Mouse (Mus musculus) hindbrain, postnatal 0 days (tissue): Measurements from ENCODE around the gene Npepps. TPM values are rescaled to one million over a fixed set of nuclear protein-coding genes. Genes with fewer than 3 reads are reported as not detected.
"Not testable (repeated sequence)": the region's sequence is repeated elsewhere in the genome, so short reads cannot be mapped to it uniquely, and the experiment has no call there.

ENCODE experiments used
- ATAC-seq: fragments of 200-750 bp; cut with Nextera tagmentation; 2 replicates; pipeline ENCODE4 v1.8.0; 2017; ENCODE audit warnings: mild to moderate bottlenecking, moderate TSS enrichment, moderate library complexity
- DNase-seq: peaks from one replicate; pipeline ENCODE4 v3.0.0-alpha.2; 2015; ENCODE audit warnings: low spot score
- H3K27ac ChIP-seq: fragments of 300-500 bp; sonication (generic); 2 replicates; pipeline ENCODE4 v1.5.1; 2014; ENCODE audit warnings: mild to moderate bottlenecking
- H3K27me3 ChIP-seq: fragments of 300-500 bp; sonication (generic); 2 replicates; pipeline ENCODE4 v1.6.1; 2014; ENCODE audit warnings: low read length, mixed read lengths; ENCODE audit not compliant: insufficient read depth
- H3K36me3 ChIP-seq: fragments of 300-500 bp; sonication (generic); 2 replicates; pipeline ENCODE4 v1.6.1; 2014; ENCODE audit warnings: low read length, mixed read lengths; ENCODE audit not compliant: insufficient read depth
- H3K4me1 ChIP-seq: fragments of 300-500 bp; sonication (generic); 2 replicates; pipeline ENCODE4 v1.6.1; 2014; ENCODE audit warnings: antibody characterized with exemption, low read length, mixed read lengths; ENCODE audit not compliant: insufficient read depth
- H3K4me2 ChIP-seq: fragments of 300-500 bp; sonication (generic); 2 replicates; pipeline ENCODE4 v1.6.1; 2014; ENCODE audit warnings: low read depth, mild to moderate bottlenecking, low read length, moderate library complexity, mixed read lengths
- H3K4me3 ChIP-seq: fragments of 300-500 bp; sonication (generic); 2 replicates; pipeline ENCODE4 v1.5.1; 2014; ENCODE audit warnings: low read length
- H3K9ac ChIP-seq: fragments of 300-500 bp; sonication (generic); replicated peaks from 2 replicates; pipeline ENCODE4 v1.6.1; 2014; ENCODE audit warnings: mild to moderate bottlenecking, low read length, moderate library complexity, mixed read lengths
- H3K9me3 ChIP-seq: fragments of 300-500 bp; sonication (generic); 2 replicates; pipeline ENCODE4 v1.6.1; 2016; ENCODE audit warnings: low read length, mixed read lengths
- CTCF ChIP-seq: IDR thresholded peaks from 2 replicates; pipeline ENCODE4 v1.5.1; 2016; ENCODE audit warnings: antibody characterized with exemption, control low read depth, low read depth
- WGBS: fragments of 180-500 bp; shearing (Covaris S2); extraction: QIAGEN DNeasy Blood & Tissue Kit; methylation state at CpG from one replicate; pipeline ENCODE4 v1.1.7; 2014; 5-methylcytosine and 5-hydroxymethylcytosine counted together
- polyA plus RNA-seq: library from polyadenylated mRNA; unstranded; fragments of >200 nt; fragmentation: Nextera tagmentation; extraction: Ambion mirVana; gene quantifications from 2 replicates; pipeline ENCODE4 v1.2.1, GENCODE M21; 2015
- total RNA-seq: library from RNA; depleted of rRNA; stranded (reverse); fragments of >200 nt; gene quantifications from 2 replicates; pipeline ENCODE4 v1.2.3, GENCODE M21; 2014

Npepps gene
- total and polyA plus RNA-seq, 2 experiments from 2014 or later: 69.2 to 102 TPM

DNA sequence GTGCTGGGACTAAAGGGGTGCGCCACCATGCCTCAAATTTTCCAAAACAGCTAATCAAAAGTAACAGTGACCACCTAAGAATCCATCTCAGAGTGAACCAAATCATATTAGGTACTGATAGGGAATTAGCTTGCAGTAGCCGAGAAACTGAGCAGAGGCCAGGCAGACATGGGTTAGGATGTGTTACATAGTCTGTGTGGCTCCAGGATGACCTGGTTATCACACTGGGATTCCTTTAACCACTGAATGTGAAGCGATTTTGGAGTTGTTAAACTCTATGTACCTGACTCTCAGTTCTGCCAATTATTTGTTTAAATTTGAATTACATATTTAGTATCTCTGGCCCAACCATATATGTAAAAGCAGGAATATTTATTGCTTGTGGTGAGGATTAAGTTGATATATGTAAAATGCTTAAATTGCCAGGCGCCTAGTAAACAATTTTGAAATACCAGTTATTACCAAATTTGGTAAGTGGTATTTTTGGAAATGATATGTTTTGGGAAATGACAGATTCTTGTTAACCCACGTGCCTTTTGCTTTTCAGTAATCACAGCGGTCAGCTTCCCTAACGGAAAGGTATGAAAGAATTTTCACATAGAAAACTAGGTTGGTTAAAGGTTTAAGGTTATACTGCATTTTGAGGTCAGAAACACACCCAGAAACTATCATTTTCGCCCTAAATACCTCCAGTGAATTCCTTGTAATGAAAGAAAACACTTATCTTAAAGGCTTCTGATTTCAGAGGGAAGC is 34.5 kb upstream of the Npepps start:
- Histone ChIP-seq H3K4me3 (peak overlapping the region; percentile 55), H3K9me3 (no peaks in the 10 kb centered on the region), H3K27me3 (no peaks in the 10 kb centered on the region), H3K36me3 (no peaks in the 10 kb centered on the region), H3K4me1 (peaks cover 2% of the 10 kb centered on the region; the same call in 1 of the 2 replicates), H3K4me2 (peak overlapping the region; percentile 63), H3K9ac (peak overlapping the region; percentile 33; the same call in 1 of the 2 replicates), H3K27ac (peak overlapping the region; percentile 58; the same call in 1 of the 2 replicates)
- 47% methylated on average over 8 of the region's 8 CpGs for WGBS
- TF ChIP-seq CTCF: no peak
- ATAC-seq (no peak), DNase-seq (no peak)

DNA sequence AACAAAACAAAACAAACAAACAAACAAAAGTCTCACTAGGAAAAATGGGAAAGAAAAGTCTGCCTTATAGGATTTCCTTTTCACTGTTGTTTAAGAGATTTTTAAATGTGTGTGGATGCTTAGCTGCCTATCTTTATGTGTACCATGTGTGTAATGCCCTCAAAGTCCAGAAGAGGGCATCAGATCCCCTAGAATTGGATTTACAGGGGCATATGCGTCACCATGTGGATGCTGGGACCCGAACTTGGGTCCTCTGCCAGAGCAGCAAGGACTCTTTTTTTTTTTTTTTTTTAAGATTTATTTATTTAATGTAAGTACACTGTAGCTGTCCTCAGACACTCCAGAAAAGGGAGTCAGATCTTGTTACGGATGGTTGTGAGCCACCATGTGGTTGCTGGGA is 33.7 kb upstream of the Npepps start:
- Histone ChIP-seq H3K4me3 (no peak overlapping the region), H3K9ac (no peak overlapping the region), H3K4me1 (peaks cover 2% of the 10 kb centered on the region), H3K27ac (no peak overlapping the region), H3K9me3 (no peaks in the 10 kb centered on the region), H3K4me2 (no peak overlapping the region), H3K27me3 (no peaks in the 10 kb centered on the region), H3K36me3 (no peaks in the 10 kb centered on the region)
- TF ChIP-seq CTCF: peak; percentile 43
- DNase-seq (no peak), ATAC-seq (no peak)
- WGBS: 94% methylated on average over 3 of the region's 3 CpGs

DNA sequence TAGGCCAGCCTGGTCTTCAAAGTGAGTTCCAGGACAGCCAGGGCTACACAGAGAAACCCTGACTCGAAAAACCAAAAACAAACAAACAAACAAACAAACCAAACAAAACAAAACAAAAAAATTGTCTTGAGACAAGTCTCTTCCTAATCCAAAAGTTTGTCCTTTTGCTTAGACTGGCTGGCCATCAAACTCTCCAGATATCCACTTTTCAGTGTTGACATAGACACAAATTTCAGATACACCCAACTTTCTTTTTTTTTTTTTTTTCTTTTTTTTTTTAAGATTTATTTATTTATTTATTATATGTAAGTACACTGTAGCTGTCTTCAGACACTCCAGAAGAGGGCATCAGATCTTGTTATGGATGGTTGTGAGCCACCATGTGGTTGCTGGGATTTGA is 32.4 kb upstream of the Npepps start:
- H3K4me3 ChIP-seq, H3K36me3 ChIP-seq, H3K4me2 ChIP-seq, H3K27me3 ChIP-seq, H3K9ac ChIP-seq, H3K9me3 ChIP-seq, ATAC-seq, H3K4me1 ChIP-seq, H3K27ac ChIP-seq, DNase-seq: not testable (repeated sequence)
- 76% methylated on average over 1 of the region's 1 CpGs for WGBS

DNA sequence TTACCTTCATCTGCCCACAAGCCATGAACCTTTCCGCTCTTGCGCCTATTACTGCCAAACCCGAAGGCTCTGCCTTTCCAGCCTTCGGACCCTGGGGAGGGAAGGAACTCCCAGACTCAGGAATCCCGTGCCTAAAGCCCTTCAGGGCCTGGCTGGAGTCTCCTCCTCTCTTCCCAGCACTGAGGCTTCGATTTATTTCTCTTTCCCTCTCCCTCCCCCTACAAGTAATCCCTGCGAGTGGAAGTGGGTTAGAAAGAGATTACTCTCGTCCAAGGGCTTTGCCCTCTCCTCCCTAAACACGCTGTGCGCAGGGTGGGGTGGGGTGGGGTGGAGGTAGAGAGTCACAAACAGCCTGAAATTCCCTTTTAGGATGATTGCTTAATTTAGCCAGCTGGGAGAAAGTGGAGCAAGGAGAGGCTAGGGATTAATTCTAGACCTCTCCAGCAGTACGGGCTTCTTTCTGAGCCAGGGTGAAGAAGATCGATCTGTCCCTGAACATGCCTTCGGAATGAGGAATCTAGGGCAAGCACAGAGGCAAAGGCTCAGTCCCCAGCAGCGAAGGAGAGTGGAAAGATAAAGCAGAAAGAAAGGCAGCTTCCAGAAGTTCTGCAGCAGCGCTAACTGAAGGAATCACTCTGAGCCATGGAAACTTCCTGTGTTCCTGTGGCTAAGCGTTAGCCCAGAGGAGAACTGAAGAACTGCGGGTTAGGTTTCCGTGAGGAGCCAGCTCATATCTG is 30.6 kb upstream of the Npepps start:
- ATAC-seq (no peak), DNase-seq (peak; percentile 65)
- no peaks in the 10 kb centered on the region; the same call in 1 of the 2 replicates for H3K4me1 ChIP-seq
- no peaks in the 10 kb centered on the region for H3K36me3 ChIP-seq
- 6% methylated on average over 18 of the region's 18 CpGs for WGBS
- peak overlapping the region; percentile 1 for H3K27ac ChIP-seq
- H3K4me3 ChIP-seq: no peak overlapping the region
- H3K27me3 ChIP-seq: no peaks in the 10 kb centered on the region
- TF ChIP-seq CTCF: peak; percentile 56
- H3K9ac ChIP-seq: no peak overlapping the region
- H3K9me3 ChIP-seq: no peaks in the 10 kb centered on the region
- peak overlapping the region; percentile 66 for H3K4me2 ChIP-seq

DNA sequence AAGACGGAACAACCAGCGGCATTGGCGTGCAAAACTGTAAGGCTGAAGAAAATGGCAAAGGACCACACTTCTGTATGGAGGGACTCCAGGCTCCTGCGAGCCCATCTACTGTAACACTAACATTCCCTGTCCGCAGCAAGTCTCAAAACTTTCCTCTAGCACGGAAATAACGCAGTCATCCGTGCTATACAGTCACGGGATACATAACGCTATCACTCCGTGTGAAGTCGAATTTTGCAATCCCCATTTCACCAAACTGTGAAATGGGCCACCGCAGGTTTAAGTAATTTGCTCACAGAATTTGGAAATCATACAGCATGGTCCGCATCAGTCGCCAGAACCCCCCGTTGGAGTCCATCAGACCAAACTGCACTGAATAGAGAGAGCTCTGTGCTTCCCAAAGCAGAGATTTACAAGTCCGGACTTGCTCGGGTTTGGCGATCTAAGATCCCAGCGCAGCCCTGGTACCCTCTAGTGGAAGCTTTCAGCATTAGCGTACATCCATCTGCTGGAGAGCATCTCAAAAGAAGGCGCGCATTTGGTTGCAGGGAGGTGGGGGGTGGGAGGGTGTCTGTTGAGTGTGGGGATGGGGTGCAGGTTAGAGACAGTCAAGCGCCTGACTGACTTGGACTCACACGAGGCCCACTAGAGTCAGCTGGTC is 29.6 kb upstream of the Npepps start:
- Histone ChIP-seq H3K9me3 (no peaks in the 10 kb centered on the region), H3K4me2 (peak overlapping the region; percentile 66), H3K27me3 (no peaks in the 10 kb centered on the region), H3K4me3 (peak overlapping the region; percentile 28), H3K27ac (peak overlapping the region; percentile 46; the same call in 1 of the 2 replicates), H3K36me3 (no peaks in the 10 kb centered on the region), H3K4me1 (no peaks in the 10 kb centered on the region; the same call in 1 of the 2 replicates), H3K9ac (peak overlapping the region; percentile 36)
- ATAC-seq (peak; percentile 87), DNase-seq (peak; percentile 92)
- WGBS: under 1% methylated on average over 25 of the region's 25 CpGs
- TF ChIP-seq CTCF: peak; percentile 87

DNA sequence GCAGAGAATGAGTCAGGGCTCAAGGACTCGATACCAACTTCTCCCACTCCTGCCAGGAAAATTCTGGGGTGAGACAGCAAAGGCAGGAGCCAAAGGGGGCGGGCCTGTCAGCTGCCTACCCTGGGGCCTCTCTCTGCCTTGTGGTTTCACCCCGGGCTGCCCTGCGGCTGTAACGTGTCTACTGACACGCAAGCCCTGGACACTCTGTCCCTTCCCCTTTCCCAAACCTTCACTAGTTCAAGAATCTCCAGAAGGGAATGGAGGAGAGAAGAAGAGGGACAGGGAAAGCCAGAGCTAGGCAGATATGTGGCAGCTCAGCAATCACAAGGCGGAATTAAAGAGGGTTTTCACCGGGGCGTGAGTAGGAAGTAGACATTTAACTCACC is 29.0 kb upstream of the Npepps start:
- Histone ChIP-seq H3K4me3 (peak overlapping the region; percentile 28), H3K27me3 (no peaks in the 10 kb centered on the region), H3K4me2 (peak overlapping the region; percentile 66), H3K27ac (peak overlapping the region; percentile 46; the same call in 1 of the 2 replicates), H3K36me3 (no peaks in the 10 kb centered on the region), H3K9me3 (no peaks in the 10 kb centered on the region), H3K9ac (peak overlapping the region; percentile 36; the same call in 1 of the 2 replicates), H3K4me1 (no peaks in the 10 kb centered on the region; the same call in 1 of the 2 replicates)
- WGBS: 3% methylated on average over 9 of the region's 9 CpGs
- no peak for TF ChIP-seq CTCF
- peak; percentile 44 for DNase-seq
- no peak for ATAC-seq
